Mouse (Mus musculus) CH12.LX (cell line): ENCODE data around the gene Cxcl9. TPM values are rescaled to one million over a fixed set of nuclear protein-coding genes. Genes with fewer than 3 reads are reported as not detected.

ENCODE experiments used
- DNase-seq: peaks from one replicate; pipeline ENCODE4 v3.0.0-alpha.2; 2013; ENCODE audit errors: extremely low read depth
- H3K27ac ChIP-seq: 2 replicates; pipeline ENCODE4 v1.5.1; 2012; ENCODE audit warnings: low read depth, mild to moderate bottlenecking, control low read depth, moderate library complexity; ENCODE audit not compliant: insufficient read depth
- H3K27me3 ChIP-seq: replicated peaks from 2 replicates; pipeline ENCODE3; 2012; ENCODE audit warnings: inconsistent platforms
- H3K36me3 ChIP-seq, 2 experiments: replicated peaks in 1 of 2; 2 replicates each; pipeline versions ENCODE3 to v1.6.1; 2012; ENCODE audit warnings: inconsistent platforms in 1 of 2, low read length in 1 of 2, mild to moderate bottlenecking in 1 of 2, mixed read lengths in 1 of 2, moderate library complexity in 1 of 2; ENCODE audit not compliant: control insufficient read depth in 1 of 2, insufficient read depth in 1 of 2
- H3K4me1 ChIP-seq, 2 experiments: 2 replicates each; pipeline ENCODE4 v1.6.1; 2012; ENCODE audit warnings: inconsistent platforms in 1 of 2, moderate library complexity in 1 of 2; ENCODE audit not compliant: insufficient read depth in 2 of 2, control insufficient read depth in 1 of 2
- H3K4me2 ChIP-seq: 2 replicates; pipeline ENCODE4 v1.6.1; 2012; ENCODE audit warnings: low read depth, mild to moderate bottlenecking, control low read depth; ENCODE audit not compliant: poor library complexity, insufficient read depth, severe bottlenecking
- H3K4me3 ChIP-seq, 3 experiments: fragments of 150-350 bp in 1 of 3; sonication (generic) in 1 of 3; replicated peaks in 1 of 3; 2 replicates each; pipeline versions ENCODE3 to v1.5.1; 2011 to 2012; ENCODE audit warnings: low read depth in 2 of 3, low read length in 2 of 3, mild to moderate bottlenecking in 2 of 3, moderate library complexity in 2 of 3, control low read depth in 1 of 3, improper control_type of control experiment in 1 of 3, inconsistent platforms in 1 of 3, mixed read lengths in 1 of 3; ENCODE audit not compliant: poor library complexity in 1 of 3
- H3K79me2 ChIP-seq: replicated peaks from 2 replicates; pipeline ENCODE4 v1.6.1; 2012; ENCODE audit warnings: mild to moderate bottlenecking, moderate library complexity; ENCODE audit not compliant: control insufficient read depth, poor library complexity, insufficient read depth, severe bottlenecking; ENCODE audit errors: extremely low read depth
- H3K9ac ChIP-seq: 2 replicates; pipeline ENCODE4 v1.6.1; 2012; ENCODE audit warnings: low read depth, mild to moderate bottlenecking, control low read depth, moderate library complexity; ENCODE audit not compliant: insufficient read depth
- H3K9me3 ChIP-seq: replicated peaks from 2 replicates; pipeline ENCODE3; 2012; ENCODE audit warnings: low read length, inconsistent platforms, mixed read lengths
- CHD2 ChIP-seq: IDR thresholded peaks from 2 replicates; pipeline ENCODE4 v1.6.1; 2011; ENCODE audit warnings: low read length, improper control_type of control experiment
- CTCF ChIP-seq, 2 experiments: IDR thresholded peaks in 1 of 2; conservative IDR thresholded peaks in 1 of 2; 2 replicates each; pipeline ENCODE4 v1.5.1; 2011 to 2012; ENCODE audit warnings: low read depth in 2 of 2, low read length in 2 of 2, improper control_type of control experiment in 1 of 2, inconsistent platforms in 1 of 2, mild to moderate bottlenecking in 1 of 2, moderate library complexity in 1 of 2
- EP300 ChIP-seq: IDR thresholded peaks from 2 replicates; pipeline ENCODE4 v1.6.1; 2011; ENCODE audit warnings: low read length, improper control_type of control experiment
- ETS1 ChIP-seq: conservative IDR thresholded peaks from 2 replicates; pipeline ENCODE4 v1.6.1; 2012; ENCODE audit warnings: low read depth, mild to moderate bottlenecking, inconsistent platforms, low read length, improper control_type of control experiment, moderate library complexity
- GABPA ChIP-seq: IDR thresholded peaks from 2 replicates; pipeline ENCODE4 v1.6.1; 2012; ENCODE audit warnings: low read depth, low read length, improper control_type of control experiment, inconsistent platforms; ENCODE audit not compliant: insufficient replicate concordance
- JUN ChIP-seq: IDR thresholded peaks from 2 replicates; pipeline ENCODE4 v1.6.1; 2011; ENCODE audit warnings: low read depth, mild to moderate bottlenecking, low read length, improper control_type of control experiment, moderate library complexity; ENCODE audit not compliant: insufficient read depth
- MAFK ChIP-seq: IDR thresholded peaks from 2 replicates; pipeline ENCODE4 v1.6.1; 2011; ENCODE audit warnings: low read length, improper control_type of control experiment; ENCODE audit not compliant: insufficient replicate concordance
- MAZ ChIP-seq: IDR thresholded peaks from 2 replicates; pipeline ENCODE4 v1.6.1; 2012; ENCODE audit warnings: low read depth, mild to moderate bottlenecking, inconsistent platforms, low read length, improper control_type of control experiment, moderate library complexity
- MEF2A ChIP-seq: IDR thresholded peaks from 2 replicates; pipeline ENCODE4 v1.6.1; 2014; ENCODE audit warnings: low read depth, mild to moderate bottlenecking, inconsistent platforms, low read length, improper control_type of control experiment, borderline replicate concordance
- MXI1 ChIP-seq: IDR thresholded peaks from 2 replicates; pipeline ENCODE4 v1.6.1; 2011; ENCODE audit warnings: mild to moderate bottlenecking, low read depth, low read length, improper control_type of control experiment
- NELFE ChIP-seq: IDR thresholded peaks from 2 replicates; pipeline ENCODE4 v1.6.1; 2011; ENCODE audit warnings: low read depth, low read length, improper control_type of control experiment
- PAX5 ChIP-seq: IDR thresholded peaks from 2 replicates; pipeline ENCODE4 v1.6.1; 2012; ENCODE audit warnings: low read length, inconsistent platforms, mixed read lengths
- POLR2A ChIP-seq: IDR thresholded peaks from 2 replicates; pipeline ENCODE4 v1.6.1; 2011; ENCODE audit warnings: low read depth, mild to moderate bottlenecking, improper control_type of control experiment, low read length
- RAD21 ChIP-seq: IDR thresholded peaks from 2 replicates; pipeline ENCODE4 v1.6.1; 2011; ENCODE audit warnings: low read depth, mild to moderate bottlenecking, low read length, improper control_type of control experiment, moderate library complexity
- SIN3A ChIP-seq: IDR thresholded peaks from 2 replicates; pipeline ENCODE4 v1.6.1; 2012; ENCODE audit warnings: low read length, improper control_type of control experiment, inconsistent platforms
- SMC3 ChIP-seq: IDR thresholded peaks from 2 replicates; pipeline ENCODE4 v1.6.1; 2011; ENCODE audit warnings: low read depth, low read length, improper control_type of control experiment
- TBP ChIP-seq: conservative IDR thresholded peaks from 2 replicates; pipeline ENCODE4 v1.6.1; 2011; ENCODE audit warnings: low read depth, low read length, improper control_type of control experiment
- UBTF ChIP-seq: IDR thresholded peaks from 2 replicates; pipeline ENCODE4 v1.6.1; 2012; ENCODE audit warnings: low read depth, mild to moderate bottlenecking, inconsistent platforms, low read length, improper control_type of control experiment, moderate library complexity
- USF1 ChIP-seq: IDR thresholded peaks from 2 replicates; pipeline ENCODE4 v1.6.1; 2014; ENCODE audit warnings: low read depth, mild to moderate bottlenecking, inconsistent platforms, low read length, improper control_type of control experiment
- USF2 ChIP-seq: conservative IDR thresholded peaks from 2 replicates; pipeline ENCODE4 v1.6.1; 2011; ENCODE audit warnings: low read depth, low read length, improper control_type of control experiment
- ZC3H11A ChIP-seq: IDR thresholded peaks from 2 replicates; pipeline ENCODE4 v1.6.1; 2012; ENCODE audit warnings: low read depth, mild to moderate bottlenecking, inconsistent platforms, low read length, improper control_type of control experiment
- ZKSCAN1 ChIP-seq: IDR thresholded peaks from 2 replicates; pipeline ENCODE4 v1.6.1; 2012; ENCODE audit warnings: low read depth, inconsistent platforms, low read length, improper control_type of control experiment, borderline replicate concordance
- ZMIZ1 ChIP-seq: IDR thresholded peaks from 2 replicates; pipeline ENCODE4 v1.6.1; 2012; ENCODE audit warnings: low read depth, mild to moderate bottlenecking, inconsistent platforms, low read length, improper control_type of control experiment
- ZNF384 ChIP-seq: IDR thresholded peaks from 2 replicates; pipeline ENCODE4 v1.6.1; 2012; ENCODE audit warnings: low read depth, low read length, improper control_type of control experiment, inconsistent platforms
- dilution Hi-C: fragments of 300-500 bp; cut with MboI; formaldehyde crosslinking; loops from 2 replicates; pipeline ENCODE4 v1.14.3; 2020; ENCODE audit warnings: low sequenced_read_pairs; ENCODE audit not compliant: extremely low pct_unique_long_range_greater_than_20kb, extremely low pct_ligation_motif_present
- in situ Hi-C: fragments of 300-500 bp; cut with MboI; formaldehyde crosslinking; loops from 3 replicates; pipeline ENCODE4 v1.14.3; 2019; ENCODE audit warnings: low sequenced_read_pairs, low pct_ligation_motif_present, low pct_unique_long_range_greater_than_20kb, mixed read lengths
- polyA plus RNA-seq: library from polyadenylated mRNA; unstranded; fragments of >175 nt; gene quantifications from 2 replicates; pipeline ENCODE4 v1.2.1, GENCODE M21; 2012; ENCODE audit warnings: low read depth; ENCODE audit not compliant: insufficient read length
- total RNA-seq, 2 experiments: library from RNA; depleted of rRNA; stranded (reverse); fragments of 300-350 nt in 1 of 2; fragments of >200 nt in 1 of 2; gene quantifications; 2 replicates each; pipeline ENCODE4 v1.2.3; 2012 to 2014

Gene Cxcl9
- total and polyA plus RNA-seq, 3 experiments: not detected

- TF ChIP-seq SMC3: no peak
- no peak for TF ChIP-seq MAFK
- Histone ChIP-seq H3K9ac (no peak overlapping the region), H3K79me2 (no peaks in the 10 kb centered on the region), H3K9me3 (no peaks in the 10 kb centered on the region), H3K36me3 (no peaks in the 10 kb centered on the region), H3K4me3 (no peak overlapping the region), H3K4me1 (peaks cover 0 to 8% of the 10 kb centered on the region in 2 experiments; a peak in 2 of 4 replicates), H3K27ac (no peak overlapping the region), H3K4me2 (no peak overlapping the region), H3K27me3 (no peaks in the 10 kb centered on the region)
- in situ Hi-C loops: no loop called here
- dilution Hi-C loops: no loop called here
- DNase-seq: no peak
Measured at GRCm38 (mm10) chr5:92322612-92323011, 5.3 kb downstream of the Cxcl9 start.

DNA sequence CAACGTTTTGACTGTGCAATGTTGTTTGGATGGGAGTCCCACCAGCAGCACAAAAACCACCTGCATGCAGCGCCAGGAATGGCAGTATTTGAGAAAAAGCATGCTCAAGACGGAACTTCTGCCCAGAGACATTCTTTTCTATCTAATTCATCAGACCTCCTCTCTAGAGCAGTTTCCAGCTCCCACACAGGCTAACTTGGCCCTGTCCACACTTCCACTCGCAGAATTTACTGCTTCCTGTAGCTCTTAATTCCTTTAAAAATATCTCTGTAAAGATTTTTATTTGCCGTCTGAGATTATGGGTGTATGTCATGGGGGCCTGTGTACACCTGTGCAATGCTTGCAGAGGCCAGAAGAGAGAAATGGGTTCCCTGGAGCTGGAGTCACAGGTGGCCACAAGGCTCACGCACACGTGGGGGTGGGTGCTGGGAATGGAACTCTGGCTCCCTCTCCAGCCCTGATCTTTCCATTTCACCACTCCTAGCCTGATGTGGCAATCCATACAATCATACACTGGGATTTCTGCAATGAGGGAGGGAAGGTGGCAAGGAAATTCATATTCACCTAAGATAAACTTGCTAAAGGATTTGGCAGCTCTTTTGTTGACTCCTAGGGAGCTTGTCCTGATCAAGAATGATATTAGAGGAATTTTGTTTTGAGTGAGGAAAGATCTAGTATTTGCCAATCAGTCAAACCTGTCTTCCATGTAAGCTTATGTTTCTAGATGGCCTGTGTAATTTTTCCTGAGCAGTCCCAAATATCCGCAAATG lies 6.1 kb downstream of the Cxcl9 start:
- dilution Hi-C loops: no loop called here

GRCm38 (mm10) chr5:92318596-92318995 lies 9.3 kb downstream of the Cxcl9 start:
- no peaks in the 10 kb centered on the region for H3K36me3 ChIP-seq
- no peak for DNase-seq
- in situ Hi-C loops (loop anchor here (5.0 kb wide), 1 partner anchor 59 kb away; no protein-coding TSS in a partner anchor), dilution Hi-C loops (no loop called here)
- no peaks in the 10 kb centered on the region for H3K27me3 ChIP-seq
- no peaks in the 10 kb centered on the region for H3K79me2 ChIP-seq
- H3K4me3 ChIP-seq: no peak overlapping the region
- H3K4me2 ChIP-seq: no peak overlapping the region
- no peak for TF ChIP-seq EP300
- no peak for TF ChIP-seq MAFK
- no peak for TF ChIP-seq RAD21
- TF ChIP-seq SMC3: no peak
- TF ChIP-seq ZMIZ1: no peak
- no peak for TF ChIP-seq POLR2A
- TF ChIP-seq USF2: no peak
- TF ChIP-seq MEF2A: no peak
- no peak for TF ChIP-seq ZC3H11A
- TF ChIP-seq GABPA: no peak
- no peak for TF ChIP-seq TBP
- TF ChIP-seq UBTF: no peak
- H3K9me3 ChIP-seq: no peaks in the 10 kb centered on the region
- peaks cover 0 to 8% of the 10 kb centered on the region in 2 experiments; a peak in 2 of 4 replicates for H3K4me1 ChIP-seq
- H3K27ac ChIP-seq: no peak overlapping the region
- no peak overlapping the region for H3K9ac ChIP-seq

More for the DNA sequence above, 6.1 kb downstream of the Cxcl9 start:
- H3K27ac ChIP-seq: no peak overlapping the region
- H3K36me3 ChIP-seq: no peaks in the 10 kb centered on the region
- no peak overlapping the region for H3K4me3 ChIP-seq
- no peak overlapping the region for H3K4me2 ChIP-seq
- DNase-seq: no peak
- H3K27me3 ChIP-seq: no peaks in the 10 kb centered on the region
- in situ Hi-C loops: no loop called here
- no peak overlapping the region for H3K9ac ChIP-seq
- no peaks in the 10 kb centered on the region for H3K9me3 ChIP-seq
- H3K79me2 ChIP-seq: no peaks in the 10 kb centered on the region
- H3K4me1 ChIP-seq: peaks cover 0 to 8% of the 10 kb centered on the region in 2 experiments; a peak in 2 of 4 replicates
- no peak for TF ChIP-seq ZC3H11A
- TF ChIP-seq JUN: no peak
- no peak for TF ChIP-seq POLR2A
- no peak for TF ChIP-seq CTCF (conservative IDR thresholded peaks at IDR 0.05 in 1 of 2, IDR thresholded peaks at IDR 0.05 in 1 of 2; ENCODE audit: low read depth in 2 of 2, low read length in 2 of 2)
- TF ChIP-seq ZNF384: no peak
- TF ChIP-seq TBP: no peak
- TF ChIP-seq ZMIZ1: no peak
- TF ChIP-seq USF2: no peak
- no peak for TF ChIP-seq EP300
- no peak for TF ChIP-seq MEF2A
- no peak for TF ChIP-seq MAZ
- TF ChIP-seq ZKSCAN1: no peak
- TF ChIP-seq USF1: no peak
- TF ChIP-seq NELFE: no peak
- TF ChIP-seq CHD2: no peak
- TF ChIP-seq PAX5: no peak
- TF ChIP-seq MXI1: no peak
- no peak for TF ChIP-seq ETS1
- TF ChIP-seq GABPA: no peak
- TF ChIP-seq SIN3A: no peak
